Mouse (Mus musculus) CH12F3 (cell line): ENCODE results near the gene Dhrs7b.
"Not testable (repeated sequence)": the region's sequence is repeated elsewhere in the genome, so short reads cannot be mapped to it uniquely, and the experiment has no call there.

Experiments used
- in situ Hi-C: fragments of 300-500 bp; cut with MboI; formaldehyde crosslinking; loops from 2 replicates; pipeline ENCODE4 v1.14.3; 2020; ENCODE audit warnings: low sequenced_read_pairs

Dhrs7b gene

DNA sequence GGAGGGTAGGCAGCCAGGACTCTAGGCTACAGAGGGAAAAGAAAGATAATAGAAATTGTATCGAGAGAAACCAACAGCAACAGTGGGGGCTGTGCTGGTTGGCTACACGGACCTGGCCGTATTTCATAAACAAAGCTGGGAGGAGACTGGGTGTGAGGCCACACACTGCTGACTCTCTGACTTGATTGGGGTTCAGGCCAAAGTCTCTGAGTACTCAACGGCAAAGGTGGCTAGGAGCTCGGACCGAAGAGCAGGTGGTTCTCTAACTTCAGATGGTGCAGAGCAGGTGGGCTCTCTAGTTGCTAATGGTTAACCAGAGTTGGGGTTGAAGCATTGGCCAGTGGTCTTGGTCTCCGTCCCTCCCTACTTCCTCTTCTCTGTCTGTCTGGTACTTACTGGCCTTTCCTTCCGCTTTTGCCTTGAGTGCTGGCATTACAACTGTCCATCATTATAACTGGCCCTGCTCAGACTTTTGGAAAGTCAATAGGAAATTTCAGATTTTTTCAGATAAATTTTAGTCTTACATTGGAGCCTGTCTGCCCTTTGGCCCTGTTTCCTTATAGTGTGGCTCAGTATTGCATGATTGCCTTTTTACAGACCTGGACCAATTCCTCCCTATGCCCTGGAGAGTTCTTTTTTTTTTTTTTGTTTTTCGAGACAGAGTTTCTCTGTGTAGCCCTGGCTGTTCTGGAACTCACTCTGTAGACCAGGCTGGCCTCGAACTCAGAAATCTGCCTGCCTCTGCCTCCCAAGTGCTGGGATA, 7.4 kb downstream of the Dhrs7b start:
- in situ Hi-C loops = no loop called here

- in situ Hi-C loops = no loop called here
These were observed 11.2 kb downstream of the Dhrs7b start for GRCm38 (mm10) chr11:60841467-60842200.

DNA sequence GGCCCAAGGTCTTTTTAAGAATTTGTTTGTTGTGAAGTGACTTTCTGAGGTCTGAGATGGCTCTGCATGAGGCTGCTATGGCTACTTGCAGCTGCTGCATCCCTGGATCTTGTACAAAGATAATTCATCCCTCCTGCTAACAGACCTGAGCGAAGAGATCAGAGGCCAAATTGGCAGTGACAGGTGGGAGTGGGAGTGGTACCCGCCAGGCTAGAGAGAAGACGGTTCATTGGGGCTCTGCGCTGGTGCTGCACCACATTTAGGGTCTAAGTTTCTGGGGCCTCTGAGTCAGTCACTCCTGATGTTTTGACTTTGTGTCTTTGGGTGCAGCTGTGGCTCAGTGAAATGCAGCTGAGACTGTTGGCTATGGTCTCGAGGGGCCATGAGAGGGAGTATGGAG, 13.0 kb downstream of the Dhrs7b start:
- in situ Hi-C loops = no loop called here

- in situ Hi-C loops = no loop called here
These were observed 15.0 kb downstream of the Dhrs7b start for GRCm38 (mm10) chr11:60845415-60845814.

DNA sequence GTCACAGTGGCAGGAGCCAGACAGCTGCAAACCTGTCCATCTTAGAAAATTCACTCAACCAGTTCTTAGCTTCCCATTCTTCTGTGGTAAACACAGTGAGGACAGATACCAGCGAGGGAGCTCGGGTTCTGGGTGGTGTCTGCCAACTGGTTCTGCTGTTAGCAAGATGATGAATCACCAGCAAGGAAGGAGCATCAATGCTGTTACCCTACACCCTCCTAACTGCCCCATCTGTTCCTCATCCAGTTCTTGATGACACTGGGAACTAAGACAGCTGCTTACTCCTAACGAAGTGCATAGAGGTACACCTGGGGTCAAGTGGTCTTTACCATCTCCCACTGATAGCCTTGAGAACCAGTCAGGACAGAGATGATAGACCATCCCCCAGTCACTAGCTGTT, 26.2 kb downstream of the Dhrs7b start:
- in situ Hi-C loops = no loop called here

DNA sequence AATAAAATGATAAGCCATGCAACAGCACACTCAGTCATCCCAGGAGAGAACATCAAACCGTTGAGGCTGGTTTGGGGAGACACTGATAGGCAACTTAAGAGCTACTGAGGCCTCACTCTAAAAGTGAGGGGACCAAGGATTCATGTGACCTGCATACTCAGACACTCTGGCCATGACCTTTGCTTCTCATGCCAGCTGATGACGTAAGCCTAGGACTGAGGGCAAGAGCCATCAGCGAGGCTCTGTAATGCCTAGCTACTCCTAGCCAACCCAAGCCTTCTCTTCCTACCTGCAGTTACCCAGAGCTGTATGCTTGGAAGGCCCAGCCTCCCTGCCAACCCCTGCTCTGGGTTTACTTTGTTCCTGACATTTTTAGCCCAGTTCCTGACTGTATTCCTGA, 31.6 kb downstream of the Dhrs7b start:
- in situ Hi-C loops = no loop called here

GRCm38 (mm10) chr11:60863196-60863595, 32.8 kb downstream of the Dhrs7b start:
- in situ Hi-C loops = no loop called here

- in situ Hi-C loops = no loop called here
These were observed 33.7 kb downstream of the Dhrs7b start for GRCm38 (mm10) chr11:60864166-60864565.

- in situ Hi-C loops = no loop called here
These were observed 34.5 kb downstream of the Dhrs7b start for GRCm38 (mm10) chr11:60864916-60865315.

- in situ Hi-C loops = no loop called here
These were observed 35.6 kb downstream of the Dhrs7b start for GRCm38 (mm10) chr11:60866021-60866420.

DNA sequence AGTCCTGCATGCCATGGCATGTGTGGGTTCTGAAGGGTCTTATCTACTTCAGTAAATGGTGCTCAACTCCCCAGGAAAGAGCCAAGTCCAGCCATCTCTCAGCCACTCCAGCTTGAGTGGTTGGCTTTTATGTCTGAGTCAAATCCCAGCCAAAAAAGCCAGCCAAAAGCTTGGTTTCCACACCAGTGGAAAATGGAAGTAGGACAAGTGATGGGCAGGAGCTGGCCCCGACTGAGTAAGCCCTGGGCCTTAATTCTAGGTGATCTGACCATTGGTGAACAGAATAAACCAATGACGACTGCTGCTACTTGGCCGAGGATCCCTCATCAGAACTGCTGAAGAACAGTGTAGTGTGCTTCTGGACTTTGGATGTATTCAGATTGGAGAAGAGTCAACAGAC, 37.0 kb downstream of the Dhrs7b start:
- in situ Hi-C loops = no loop called here

GRCm38 (mm10) chr11:60867904-60868303, 37.5 kb downstream of the Dhrs7b start:
- in situ Hi-C loops = no loop called here

GRCm38 (mm10) chr11:60869471-60869870, 39.0 kb downstream of the Dhrs7b start:
- in situ Hi-C loops = not testable (repeated sequence)

DNA sequence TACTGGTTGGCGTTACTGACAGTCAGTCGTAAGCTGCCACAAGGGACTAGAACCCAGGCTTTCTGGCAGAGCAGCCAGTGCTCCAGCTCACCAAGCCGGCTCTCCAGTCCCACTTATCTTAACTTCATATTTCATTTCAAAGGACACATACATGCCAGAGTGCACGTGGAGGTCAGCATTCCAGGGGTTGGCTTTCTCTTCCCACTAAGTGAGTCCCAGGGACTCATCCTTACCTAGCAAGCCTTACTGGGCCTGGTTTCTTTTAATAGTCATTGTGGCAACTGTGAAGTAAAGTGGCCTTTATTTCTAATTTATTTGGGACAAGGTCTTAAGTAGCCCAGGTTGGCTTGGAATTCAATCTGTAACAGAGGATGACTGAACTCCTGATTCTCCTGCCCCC, 41.0 kb downstream of the Dhrs7b start:
- in situ Hi-C loops = no loop called here

DNA sequence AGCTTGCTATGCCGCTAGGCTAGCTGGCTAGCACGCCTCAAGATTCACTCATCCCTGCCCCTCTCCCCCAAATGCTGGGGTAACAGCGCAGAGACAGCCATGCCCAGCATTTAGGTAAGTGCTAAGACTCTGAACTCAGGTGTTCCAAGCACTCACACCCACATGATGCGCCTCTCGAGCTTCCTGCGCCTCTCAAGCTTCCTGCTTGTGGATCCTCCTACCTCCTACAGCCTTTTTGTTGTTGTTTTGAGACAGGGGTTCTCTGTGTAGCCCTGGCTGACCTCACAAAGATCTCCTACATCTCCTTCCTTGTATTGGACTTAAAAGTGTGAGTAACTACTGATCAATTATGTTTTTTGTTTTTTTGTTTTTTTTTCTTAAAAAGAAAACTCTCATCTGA, 42.7 kb downstream of the Dhrs7b start:
- in situ Hi-C loops = no loop called here

DNA sequence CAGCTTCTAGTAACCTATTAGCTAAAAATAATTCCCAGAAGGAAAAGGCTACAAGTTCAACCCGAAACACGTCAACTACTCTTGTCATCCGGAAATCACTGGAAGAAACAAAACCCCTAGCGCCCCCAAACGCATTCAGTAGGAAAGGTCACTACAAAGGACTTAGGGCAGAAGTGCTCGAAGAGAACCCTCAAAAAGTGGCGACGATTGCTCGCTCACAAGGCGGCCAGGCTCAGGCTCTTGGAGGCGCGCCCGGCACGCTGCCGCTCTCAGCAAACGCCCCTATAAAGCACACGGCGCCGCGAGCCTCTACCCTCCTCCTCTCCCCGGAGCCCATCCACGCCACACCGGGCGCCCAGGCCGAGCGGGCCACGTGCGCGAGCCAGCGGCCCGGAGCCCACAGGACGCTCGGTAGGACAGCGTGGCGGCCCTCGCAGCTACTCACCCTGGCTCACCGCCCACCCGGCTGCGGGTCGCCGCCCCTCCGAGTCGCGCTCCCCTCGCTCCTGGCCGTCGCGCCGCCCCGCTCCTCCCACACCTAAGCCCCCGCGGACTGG, 47.7 kb downstream of the Dhrs7b start:
- in situ Hi-C loops = no loop called here

- in situ Hi-C loops = no loop called here
These were observed 48.4 kb downstream of the Dhrs7b start, which contains the start of gene Tmem11 for GRCm38 (mm10) chr11:60878675-60879294. Gene Tmem11, minus strand, starts transcription at chr11:60879272.

DNA sequence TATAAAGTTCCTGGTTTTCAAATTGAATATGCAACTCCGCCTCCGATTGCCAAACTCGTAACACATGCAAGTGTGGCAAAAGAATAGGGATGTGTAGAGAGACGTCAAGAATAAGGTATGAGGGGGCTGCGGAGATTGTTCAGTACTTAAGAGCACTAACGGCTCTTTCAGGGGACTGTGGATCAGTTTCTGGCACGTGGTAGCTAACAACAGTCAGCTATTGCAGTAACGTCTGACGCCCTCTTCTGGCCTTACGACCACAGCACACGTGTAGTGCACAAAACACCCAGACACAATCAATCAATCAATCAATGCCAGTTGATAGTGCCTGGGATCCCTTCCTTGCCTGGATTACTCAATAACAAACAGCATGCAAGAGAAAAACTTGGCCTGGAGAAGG, 49.0 kb downstream of the Dhrs7b start:
- in situ Hi-C loops = no loop called here

DNA sequence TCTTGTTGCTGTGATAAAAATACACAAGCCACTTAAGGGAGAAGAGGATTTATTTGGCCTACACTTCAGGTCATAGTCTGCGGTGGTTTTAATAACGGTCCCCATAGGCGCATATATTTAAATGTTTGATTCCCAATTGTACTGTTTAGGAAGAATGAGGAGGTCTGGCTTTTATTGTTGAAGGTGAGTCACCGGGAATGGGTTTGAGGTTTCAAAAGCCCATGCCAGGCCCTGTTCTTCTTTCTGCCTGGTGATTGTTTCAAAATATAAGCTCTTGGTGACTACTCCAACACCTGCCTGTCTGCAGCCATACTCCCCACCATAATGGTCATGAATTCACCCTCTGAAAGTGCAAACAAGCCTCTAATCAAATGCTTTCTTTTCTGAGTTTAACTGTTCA, 50.1 kb downstream of the Dhrs7b start:
- in situ Hi-C loops = no loop called here

- in situ Hi-C loops = no loop called here
These were observed 52.0 kb downstream of the Dhrs7b start for GRCm38 (mm10) chr11:60882386-60882785.

- in situ Hi-C loops = not testable (repeated sequence)
These were observed 56.6 kb downstream of the Dhrs7b start for GRCm38 (mm10) chr11:60886986-60887385.

DNA sequence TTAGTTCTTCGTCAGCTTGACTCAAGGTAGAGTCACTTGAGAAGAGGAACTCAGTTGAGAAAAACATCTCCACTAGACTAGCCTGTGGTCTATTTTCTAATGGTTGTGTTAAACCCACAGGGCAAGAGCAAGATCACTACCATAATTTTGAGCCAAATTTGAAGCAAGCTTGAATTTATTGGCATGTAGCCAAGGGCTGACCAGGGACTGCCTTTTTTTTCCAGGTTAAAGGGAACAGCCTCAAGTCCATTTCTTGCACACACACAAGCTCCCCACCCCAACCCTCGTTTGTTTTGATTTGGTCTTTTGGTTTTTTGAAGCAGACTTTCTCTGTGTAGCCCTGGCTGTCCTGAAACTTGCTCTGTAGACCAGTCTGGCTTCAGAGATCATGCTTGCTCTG, 59.4 kb downstream of the Dhrs7b start:
- in situ Hi-C loops = no loop called here
